Mouse (Mus musculus) olfactory bulb, adult 2 months (tissue): ENCODE data around the gene Fam53b. TPM values are rescaled to one million over a fixed set of nuclear protein-coding genes. Genes with fewer than 3 reads are reported as not detected.

Source experiments
- H3K27ac ChIP-seq: fragments of 200-500 bp; 2 replicates; pipeline ENCODE4 v1.5.1; 2012; ENCODE audit warnings: low read depth, low read length; ENCODE audit not compliant: insufficient read depth
- H3K4me1 ChIP-seq: fragments of 200-500 bp; 2 replicates; pipeline ENCODE4 v1.6.1; 2012; ENCODE audit warnings: low read length; ENCODE audit not compliant: control insufficient read depth, insufficient read depth
- H3K4me3 ChIP-seq: fragments of 200-500 bp; 2 replicates; pipeline ENCODE4 v1.5.1; 2012; ENCODE audit warnings: mild to moderate bottlenecking, low read depth, low read length, moderate library complexity; ENCODE audit not compliant: insufficient read depth
- CTCF ChIP-seq: fragments of 200-500 bp; IDR thresholded peaks from 2 replicates; pipeline ENCODE4 v1.5.1; 2012; ENCODE audit warnings: low read depth, mild to moderate bottlenecking, low read length, moderate library complexity; ENCODE audit not compliant: insufficient read depth
- POLR2A ChIP-seq: fragments of 200-500 bp; IDR thresholded peaks from 2 replicates; pipeline ENCODE4 v1.6.1; 2012; ENCODE audit warnings: mild to moderate bottlenecking, low read depth, low read length, moderate library complexity; ENCODE audit not compliant: insufficient read depth
- WGBS: fragments of 180-500 bp; shearing (Covaris S2); methylation state at CpG from one replicate; pipeline ENCODE4 v1.1.7; 2018; 5-methylcytosine and 5-hydroxymethylcytosine counted together
- polyA plus RNA-seq: library from polyadenylated mRNA; stranded (reverse); fragments of >200 nt; gene quantifications from 2 replicates; pipeline ENCODE4 v1.2.4, GENCODE M21; 2012; ENCODE audit warnings: low replicate concordance; ENCODE audit not compliant: missing spikeins, insufficient read depth, insufficient read length

The Fam53b gene
- polyA plus RNA-seq, 1 experiment, result not detected

DNA sequence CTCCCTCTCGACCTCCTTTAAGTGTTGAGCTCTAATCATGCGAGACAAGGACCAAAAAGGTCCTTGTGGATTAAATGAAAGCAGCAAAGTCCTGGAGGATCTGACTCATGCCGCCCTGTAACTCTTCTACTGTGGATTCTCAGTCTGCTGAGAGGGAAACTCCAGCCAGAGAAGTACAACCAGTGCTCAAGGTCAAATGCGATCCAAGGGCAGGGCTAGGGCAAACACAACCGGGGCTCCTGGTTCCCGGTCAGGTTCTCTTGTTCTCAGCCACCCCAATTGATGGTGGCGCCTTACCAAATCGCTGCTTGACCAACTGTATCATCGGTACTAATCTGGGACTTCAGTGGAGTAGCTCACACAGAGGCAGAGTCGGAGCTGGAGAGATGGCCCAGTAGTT is 12.8 kb downstream of the Fam53b start:
- TF ChIP-seq CTCF (no peak), POLR2A (no peak)
- 76% methylated on average over 10 of the region's 10 CpGs for WGBS
- Histone ChIP-seq H3K27ac (no peak overlapping the region), H3K4me1 (peaks cover 16% of the 10 kb centered on the region), H3K4me3 (no peak overlapping the region)

DNA sequence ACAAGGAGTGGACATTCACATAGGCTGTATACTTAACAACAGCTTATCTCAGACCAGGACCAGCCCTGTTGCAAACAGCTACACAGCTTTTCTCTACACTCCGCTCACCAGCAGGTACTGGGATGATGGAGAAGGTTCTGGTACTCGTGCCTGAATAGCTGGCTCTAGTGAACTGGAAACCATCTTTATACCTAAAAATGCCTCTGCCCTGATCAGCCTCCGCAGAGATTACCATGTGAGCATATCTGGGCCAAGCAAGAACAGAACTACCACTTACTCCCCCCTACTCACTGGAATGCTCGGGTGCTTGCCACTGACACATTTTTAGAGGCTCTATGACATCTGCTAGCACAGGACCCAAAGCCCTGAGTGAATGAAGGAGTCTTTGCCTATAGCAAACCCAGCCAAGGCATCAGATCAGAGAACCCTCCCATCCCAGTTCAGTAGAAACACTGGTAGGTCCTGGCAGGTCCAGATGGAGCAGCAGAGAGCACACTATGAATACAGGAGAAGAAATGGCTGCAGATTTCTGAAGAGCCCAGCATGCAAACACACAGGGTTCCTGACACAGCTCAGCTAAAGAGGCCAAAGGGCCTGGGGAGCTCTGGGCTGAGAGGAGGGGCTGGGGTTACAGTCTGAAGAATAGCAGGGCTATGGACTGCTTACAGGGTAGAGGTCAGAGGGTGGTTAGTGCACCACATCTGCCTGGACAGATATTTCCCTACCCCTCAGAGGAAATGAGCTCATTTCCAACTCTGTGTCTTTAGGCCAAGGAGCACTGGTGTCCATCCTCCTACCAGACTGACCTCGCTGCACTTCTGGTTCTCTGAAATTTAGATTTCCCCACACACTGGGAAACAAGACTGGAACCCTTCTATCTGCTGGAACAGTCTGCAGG is 14.3 kb downstream of the Fam53b start:
- peaks cover 11% of the 10 kb centered on the region for H3K4me1 ChIP-seq
- no peak for TF ChIP-seq POLR2A
- no peak for TF ChIP-seq CTCF
- H3K27ac ChIP-seq, result no peak overlapping the region
- H3K4me3 ChIP-seq, result no peak overlapping the region
- WGBS, result 75% methylated on average over 5 of the region's 5 CpGs

DNA sequence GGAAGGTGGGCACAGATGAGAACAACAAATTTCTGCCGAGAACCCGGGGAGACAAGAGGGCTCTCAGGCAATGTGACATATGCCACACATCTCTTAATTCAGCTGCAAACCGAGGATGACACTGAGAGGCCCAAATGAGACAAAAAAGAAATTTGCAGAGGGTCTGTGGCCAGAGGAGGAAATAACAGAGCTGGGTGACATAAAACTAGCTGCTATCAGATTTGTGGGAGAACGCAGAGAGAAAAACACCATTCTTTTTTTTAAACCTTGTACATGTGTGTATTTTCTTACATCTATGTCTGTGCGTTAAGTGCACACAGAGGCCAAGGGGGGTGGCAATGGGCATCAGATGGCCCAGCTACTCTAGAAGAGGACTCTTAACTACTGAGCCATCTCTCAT is 18.5 kb downstream of the Fam53b start:
- 90% methylated on average over 5 of the region's 5 CpGs for WGBS
- TF ChIP-seq CTCF (no peak), POLR2A (no peak)
- Histone ChIP-seq H3K4me1 (no peaks in the 10 kb centered on the region), H3K4me3 (no peak overlapping the region), H3K27ac (no peak overlapping the region)

DNA sequence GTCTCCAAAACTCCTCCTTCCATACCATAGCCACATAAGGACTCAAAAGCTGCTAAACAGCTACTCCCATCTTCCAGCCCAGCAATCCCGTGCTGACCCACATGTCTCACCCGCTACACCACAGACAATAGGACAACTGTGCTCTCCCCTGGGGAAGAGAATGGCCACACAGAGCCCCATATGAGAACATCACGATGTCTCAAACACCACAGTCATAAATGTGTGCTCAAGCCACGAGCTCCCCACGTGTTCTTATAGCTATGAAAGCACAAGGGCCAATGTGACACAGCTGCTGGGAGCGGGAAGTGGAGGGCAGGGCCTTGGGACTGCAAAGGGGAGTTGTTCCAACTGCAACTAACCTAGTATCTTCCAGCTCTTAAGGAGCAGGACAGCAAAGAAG is 20.2 kb downstream of the Fam53b start:
- no peak overlapping the region for H3K27ac ChIP-seq
- H3K4me3 ChIP-seq, result no peak overlapping the region
- no peak for TF ChIP-seq POLR2A
- no peak for TF ChIP-seq CTCF
- WGBS, result 62% methylated on average over 6 of the region's 6 CpGs
- no peaks in the 10 kb centered on the region for H3K4me1 ChIP-seq

DNA sequence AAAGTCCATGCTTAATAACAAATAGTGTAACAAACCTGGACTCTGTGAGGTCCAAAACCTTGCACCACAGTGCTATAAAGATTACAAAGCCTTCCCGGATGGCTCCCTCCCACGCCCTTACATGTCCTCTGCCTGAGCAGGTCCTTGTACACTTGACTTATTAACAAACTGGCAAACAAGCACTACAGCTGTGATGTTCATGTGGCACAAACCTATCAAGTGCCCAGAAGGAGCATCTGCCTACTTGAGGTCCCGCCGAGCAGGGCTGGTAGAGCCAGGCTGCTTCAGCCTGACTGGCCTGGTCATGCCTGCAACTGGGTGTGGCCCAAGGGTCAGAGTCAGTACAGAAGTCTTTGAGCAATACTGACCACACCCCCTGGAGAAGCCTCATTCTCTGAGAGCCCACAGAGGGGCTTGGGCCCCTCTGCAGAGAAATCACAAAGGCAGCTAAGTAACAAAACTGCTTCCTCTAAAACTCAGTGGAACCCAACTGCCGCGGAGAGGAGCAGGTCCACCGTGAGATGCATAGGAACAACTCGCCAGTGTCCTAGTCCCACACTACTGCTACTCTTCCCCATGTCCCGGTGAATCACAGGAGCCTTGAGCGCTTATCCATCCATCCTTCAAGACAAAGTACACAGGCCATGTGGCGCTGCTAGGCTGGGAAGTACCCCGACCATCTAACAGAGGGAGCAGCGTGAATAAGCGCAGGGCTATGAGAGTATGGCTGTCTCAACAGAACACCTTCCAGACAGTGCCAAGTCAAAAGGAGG is 23.1 kb downstream of the Fam53b start:
- TF ChIP-seq CTCF (no peak), POLR2A (no peak)
- no peak overlapping the region for H3K27ac ChIP-seq
- H3K4me1 ChIP-seq, result peaks cover 6% of the 10 kb centered on the region; the same call in 1 of the 2 replicates
- 90% methylated on average over 14 of the region's 14 CpGs for WGBS
- H3K4me3 ChIP-seq, result no peak overlapping the region

DNA sequence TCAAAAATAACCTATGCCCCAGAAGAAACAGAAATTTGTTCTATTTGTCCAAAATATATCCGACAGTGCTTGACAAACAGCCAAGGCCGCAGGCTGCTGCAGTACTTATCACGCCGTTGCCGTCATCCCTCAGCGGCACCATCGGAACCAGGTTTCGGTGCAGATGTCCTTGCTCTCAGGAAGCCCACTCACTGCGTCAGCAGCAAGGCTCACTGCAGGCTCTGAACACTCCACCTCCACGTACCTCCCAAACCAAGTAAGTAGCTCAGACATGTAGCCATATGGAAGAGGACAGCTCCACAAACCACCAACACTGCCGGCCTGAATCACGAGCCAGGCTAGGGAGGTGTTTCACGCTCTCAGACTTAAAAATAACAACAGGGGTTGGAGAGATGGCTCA is 24.9 kb downstream of the Fam53b start:
- Histone ChIP-seq H3K4me1 (peaks cover 6% of the 10 kb centered on the region; the same call in 1 of the 2 replicates), H3K27ac (no peak overlapping the region), H3K4me3 (no peak overlapping the region)
- TF ChIP-seq CTCF (no peak), POLR2A (no peak)
- WGBS, result 90% methylated on average over 13 of the region's 13 CpGs

DNA sequence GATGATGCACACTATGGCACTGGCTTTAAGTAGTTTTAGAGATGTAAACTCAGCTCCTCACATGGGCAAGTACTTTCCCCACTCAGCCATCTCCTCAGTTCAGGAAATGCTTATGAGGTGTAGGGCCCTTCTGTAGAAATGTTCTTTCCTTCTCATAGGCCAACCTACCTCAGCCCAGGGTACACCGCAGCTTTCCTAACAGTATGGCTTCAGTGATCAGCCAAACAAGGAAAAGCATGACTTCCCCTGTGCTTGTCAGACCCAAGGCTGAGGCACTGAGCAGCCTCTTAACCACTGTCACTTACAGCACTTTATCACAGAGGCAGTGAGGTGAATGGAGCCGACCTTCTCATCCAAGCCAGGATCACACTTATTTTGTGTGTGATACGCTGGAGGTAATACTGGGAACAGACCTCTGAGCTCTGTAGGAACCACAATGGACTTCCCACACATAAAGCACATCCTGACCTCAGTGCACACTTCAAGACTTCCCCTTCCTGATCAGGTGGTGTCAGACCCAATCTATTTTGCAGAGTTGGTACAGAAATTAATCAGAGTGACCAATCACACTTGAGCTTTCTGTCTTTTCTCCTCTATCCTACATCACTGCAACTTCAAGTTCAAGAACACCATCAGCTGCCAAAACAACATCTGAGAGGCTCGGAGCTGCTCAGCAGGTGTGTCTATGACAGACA is 26.0 kb downstream of the Fam53b start:
- 90% methylated on average over 4 of the region's 4 CpGs for WGBS
- Histone ChIP-seq H3K4me3 (no peak overlapping the region), H3K27ac (no peak overlapping the region), H3K4me1 (peaks cover 6% of the 10 kb centered on the region; the same call in 1 of the 2 replicates)
- no peak for TF ChIP-seq POLR2A
- TF ChIP-seq CTCF, result no peak

DNA sequence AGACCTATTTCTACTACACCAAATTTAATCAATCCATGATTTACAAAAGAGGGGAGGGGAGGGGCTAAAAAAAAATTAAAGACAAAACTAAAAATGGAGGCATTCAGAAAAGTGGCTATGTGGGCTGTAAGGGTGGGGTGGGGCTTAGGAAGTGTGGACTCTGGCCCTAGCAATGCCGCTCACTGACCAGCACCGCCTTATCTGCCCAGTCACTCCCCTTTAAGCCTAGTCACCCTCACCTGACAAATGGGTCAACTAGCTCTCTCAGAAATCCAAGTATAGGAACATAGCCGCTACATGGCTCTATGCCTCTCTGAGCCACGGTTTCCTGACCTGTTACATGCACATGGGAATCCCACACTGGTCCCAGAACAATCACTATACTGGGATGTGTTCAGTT is 26.7 kb downstream of the Fam53b start:
- 96% methylated on average over 4 of the region's 4 CpGs for WGBS
- no peak for TF ChIP-seq POLR2A
- no peak for TF ChIP-seq CTCF
- H3K27ac ChIP-seq, result no peak overlapping the region
- H3K4me1 ChIP-seq, result peaks cover 6% of the 10 kb centered on the region; the same call in 1 of the 2 replicates
- no peak overlapping the region for H3K4me3 ChIP-seq

DNA sequence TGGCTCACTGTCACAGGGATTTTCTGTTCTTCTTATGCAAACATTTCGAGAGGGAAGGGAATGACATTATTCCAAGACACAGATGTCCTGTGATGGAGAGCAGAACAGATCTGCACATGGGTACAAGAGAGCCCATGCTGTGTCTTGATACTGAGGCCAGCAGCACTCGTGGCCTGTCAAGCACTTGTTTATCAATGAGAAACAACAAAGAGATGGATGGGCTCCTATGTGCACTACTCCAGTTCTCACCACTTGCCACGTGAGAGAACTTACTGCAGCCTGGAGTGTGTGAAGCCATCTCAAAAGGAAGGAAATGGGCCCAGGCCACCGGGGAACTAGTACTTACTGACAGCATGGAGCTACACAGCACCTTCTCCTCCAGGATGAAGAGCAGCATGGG is 27.2 kb downstream of the Fam53b start:
- Histone ChIP-seq H3K4me3 (no peak overlapping the region), H3K27ac (no peak overlapping the region), H3K4me1 (peaks cover 9% of the 10 kb centered on the region)
- 46% methylated on average over 4 of the region's 4 CpGs for WGBS
- TF ChIP-seq POLR2A (no peak), CTCF (no peak)
